Mouse (Mus musculus) hindbrain, embryonic 13.5 days (tissue): ENCODE data around the gene Slc51b. TPM values are rescaled to one million over a fixed set of nuclear protein-coding genes. Genes with fewer than 3 reads are reported as not detected.
A peak's percentile ranks its signal among the peaks of the same experiment; 100 is the strongest.

Experiments
- ATAC-seq: fragments of 200-750 bp; cut with Nextera tagmentation; 2 replicates; pipeline ENCODE4 v1.8.0; 2017; ENCODE audit warnings: moderate TSS enrichment; ENCODE audit not compliant: low FRiP score
- H3K27ac ChIP-seq: fragments of 300-500 bp; sonication (generic); 2 replicates; pipeline ENCODE4 v1.5.1; 2015; ENCODE audit warnings: inconsistent platforms, mild to moderate bottlenecking, moderate library complexity
- H3K27me3 ChIP-seq: fragments of 300-500 bp; sonication (generic); 2 replicates; pipeline ENCODE4 v1.6.1; 2015; ENCODE audit warnings: mild to moderate bottlenecking, inconsistent platforms
- H3K36me3 ChIP-seq: fragments of 300-500 bp; sonication (generic); 2 replicates; pipeline ENCODE4 v1.6.1; 2015; ENCODE audit warnings: mild to moderate bottlenecking, inconsistent platforms
- H3K4me1 ChIP-seq: fragments of 300-500 bp; sonication (generic); replicated peaks from 2 replicates; pipeline ENCODE4 v1.6.1; 2015; ENCODE audit warnings: inconsistent platforms
- H3K4me2 ChIP-seq: fragments of 300-500 bp; sonication (generic); 2 replicates; pipeline ENCODE4 v1.6.1; 2015; ENCODE audit warnings: inconsistent platforms, mild to moderate bottlenecking, moderate library complexity
- H3K4me3 ChIP-seq: fragments of 300-500 bp; sonication (generic); 2 replicates; pipeline ENCODE4 v1.5.1; 2015; ENCODE audit warnings: mild to moderate bottlenecking, inconsistent platforms
- H3K9ac ChIP-seq: fragments of 300-500 bp; sonication (generic); 2 replicates; pipeline ENCODE4 v1.6.1; 2015; ENCODE audit warnings: mild to moderate bottlenecking, inconsistent platforms
- H3K9me3 ChIP-seq: fragments of 300-500 bp; sonication (generic); 2 replicates; pipeline ENCODE4 v1.6.1; 2016; ENCODE audit warnings: inconsistent platforms
- WGBS: fragments of 180-500 bp; shearing (Covaris S2); methylation state at CpG from one replicate; pipeline ENCODE4 v1.1.7; 2015; 5-methylcytosine and 5-hydroxymethylcytosine counted together
- polyA plus RNA-seq: library from polyadenylated mRNA; unstranded; fragments of >200 nt; fragmentation: Nextera tagmentation; extraction: Ambion mirVana; gene quantifications from 2 replicates; pipeline ENCODE4 v1.2.1, GENCODE M21; 2015

Slc51b gene
- polyA plus RNA-seq, 1 experiment from 2014 or later: not detected

GRCm38 (mm10) chr9:65405184-65405449 lies 17.6 kb downstream of the Slc51b start:
- H3K4me1 ChIP-seq: 0 out of 2 replicates have a peak, but pooled peaks cover 3% of the 10 kb centered on the region
- no peaks in the 10 kb centered on the region for H3K36me3 ChIP-seq
- no peak overlapping the region for H3K27ac ChIP-seq
- no peaks in the 10 kb centered on the region for H3K9me3 ChIP-seq
- 86% methylated on average over 2 of the region's 2 CpGs for WGBS
- no peak overlapping the region for H3K4me3 ChIP-seq
- no peaks in the 10 kb centered on the region for H3K27me3 ChIP-seq
- H3K4me2 ChIP-seq: no peak overlapping the region
- no peak overlapping the region for H3K9ac ChIP-seq
- no peak for ATAC-seq

DNA sequence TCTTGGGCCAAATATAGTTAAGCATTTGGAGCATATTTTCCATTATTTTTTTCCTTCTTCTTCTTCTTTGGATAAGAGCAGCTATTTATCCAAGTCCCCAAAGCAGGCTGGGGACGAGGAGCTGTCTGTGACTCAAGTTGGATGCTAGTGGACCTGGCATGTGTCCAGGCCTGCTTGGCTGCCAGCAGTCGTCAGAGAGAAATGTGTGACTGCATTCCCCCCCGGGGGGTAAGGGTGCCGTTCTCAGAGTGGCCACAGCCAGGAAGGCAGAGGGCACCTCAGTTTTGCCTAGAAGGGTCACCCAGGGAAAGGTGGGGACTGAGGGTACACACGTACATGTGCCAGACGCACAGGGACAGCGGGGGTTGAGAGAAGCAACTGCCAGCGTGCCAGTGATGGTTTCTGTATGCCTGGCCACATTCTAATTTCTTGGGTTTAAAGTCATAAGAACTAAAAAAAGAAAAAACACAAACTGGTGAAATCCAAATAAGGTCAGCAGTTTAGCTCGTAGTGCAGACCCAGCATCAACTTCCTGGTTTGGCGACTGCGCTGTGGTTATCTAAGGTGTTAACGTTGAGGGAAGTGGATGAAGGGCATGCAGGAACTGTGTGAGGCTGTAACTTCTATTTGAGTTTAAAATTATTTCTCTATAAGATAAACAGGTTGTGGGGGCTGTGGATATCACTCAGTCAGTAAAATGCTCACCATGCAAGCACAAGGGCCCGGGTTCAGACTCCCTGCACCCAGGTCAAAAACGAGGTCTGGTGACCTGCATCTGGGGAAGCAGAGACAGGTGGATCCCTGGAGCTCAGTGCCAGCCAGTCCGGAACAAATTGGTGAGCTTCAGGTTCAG lies 18.2 kb downstream of the Slc51b start:
- H3K36me3 ChIP-seq: no peaks in the 10 kb centered on the region
- no peak overlapping the region for H3K27ac ChIP-seq
- no peak for ATAC-seq
- H3K4me1 ChIP-seq: 0 out of 2 replicates have a peak, but pooled peaks cover 3% of the 10 kb centered on the region
- no peaks in the 10 kb centered on the region for H3K9me3 ChIP-seq
- no peak overlapping the region for H3K9ac ChIP-seq
- H3K4me2 ChIP-seq: no peak overlapping the region
- WGBS: 77% methylated on average over 15 of the region's 15 CpGs
- H3K27me3 ChIP-seq: 0 out of 2 replicates have a peak, but pooled peaks cover 4% of the 10 kb centered on the region
- no peak overlapping the region for H3K4me3 ChIP-seq

GRCm38 (mm10) chr9:65399934-65400333 lies 22.8 kb downstream of the Slc51b start:
- Histone ChIP-seq H3K4me1 (peaks cover 14% of the 10 kb centered on the region), H3K9me3 (no peaks in the 10 kb centered on the region), H3K36me3 (no peaks in the 10 kb centered on the region), H3K27ac (no peak overlapping the region), H3K27me3 (0 out of 2 replicates have a peak, but pooled peaks cover 9% of the 10 kb centered on the region), H3K9ac (no peak overlapping the region), H3K4me2 (no peak overlapping the region), H3K4me3 (no peak overlapping the region)
- ATAC-seq: no peak
- WGBS: 91% methylated on average over 6 of the region's 6 CpGs

DNA sequence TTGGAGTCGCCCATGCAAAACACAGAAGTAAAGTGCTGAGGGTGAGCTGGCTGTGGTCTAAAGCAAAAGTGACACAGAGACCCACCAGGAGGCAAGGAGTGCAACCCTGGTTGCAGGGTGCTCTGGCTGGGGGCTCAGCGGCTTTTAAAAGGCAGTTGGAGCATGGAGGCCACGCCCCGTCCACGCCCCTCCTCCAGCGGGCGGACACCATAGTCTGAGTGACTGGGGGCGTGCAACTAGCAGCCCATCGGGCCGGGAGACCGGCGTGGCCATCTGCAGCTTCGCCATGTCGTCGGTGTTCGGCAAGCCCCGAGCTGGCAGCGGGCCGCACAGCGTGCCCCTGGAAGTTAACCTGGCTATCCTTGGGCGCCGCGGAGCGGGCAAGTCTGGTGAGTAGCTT lies 24.5 kb downstream of the Slc51b start, which contains the start of gene Rasl12:
Gene Rasl12, plus strand, starts transcription at position 228 of the 400 bp plus-strand sequence.
- whole genome bisulfite sequencing: under 1% methylated on average over 24 of the region's 24 CpGs
- peaks cover 11% of the 10 kb centered on the region for H3K4me1 ChIP-seq
- ATAC-seq: peak; percentile 65
- H3K27me3 ChIP-seq: peaks cover 20% of the 10 kb centered on the region
- peak within 1 kb of the TSS; percentile 66 for H3K4me2 ChIP-seq
- H3K9ac ChIP-seq: peak within 1 kb of the TSS; percentile 66
- H3K4me3 ChIP-seq: peak within 1 kb of the TSS; percentile 45
- no peak within 1 kb of the TSS for H3K27ac ChIP-seq
- no peaks in the 10 kb centered on the region for H3K36me3 ChIP-seq
- no peaks in the 10 kb centered on the region for H3K9me3 ChIP-seq

DNA sequence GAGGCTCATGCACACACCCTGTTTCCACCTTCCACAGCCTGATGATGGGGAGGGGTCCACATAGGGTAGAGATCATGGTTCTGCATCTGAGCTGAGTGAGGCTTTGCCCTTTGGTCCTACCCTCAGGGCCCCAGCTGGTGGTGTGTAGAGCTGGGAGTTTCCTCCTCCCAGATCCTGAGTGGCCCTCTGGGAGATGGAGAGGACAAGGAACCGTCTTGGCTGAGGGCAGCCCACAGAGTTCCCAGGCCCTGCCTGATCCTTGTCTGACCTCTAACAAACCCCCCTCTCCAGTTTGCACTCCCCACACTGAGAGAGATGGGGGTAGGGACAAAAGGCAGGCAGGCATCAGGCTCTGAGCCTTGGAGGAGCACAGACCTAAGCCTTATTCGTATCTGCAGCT lies 28.4 kb downstream of the Slc51b start:
- Histone ChIP-seq H3K9ac (no peak overlapping the region), H3K36me3 (no peaks in the 10 kb centered on the region), H3K4me3 (no peak overlapping the region), H3K9me3 (no peaks in the 10 kb centered on the region), H3K4me1 (peaks cover 18% of the 10 kb centered on the region), H3K27me3 (peaks cover 52% of the 10 kb centered on the region), H3K4me2 (no peak overlapping the region), H3K27ac (no peak overlapping the region)
- ATAC-seq: no peak
- 49% methylated on average over 2 of the region's 2 CpGs for WGBS

- Histone ChIP-seq H3K9ac (no peak overlapping the region), H3K36me3 (no peaks in the 10 kb centered on the region), H3K27ac (no peak overlapping the region), H3K4me1 (peaks cover 15% of the 10 kb centered on the region), H3K27me3 (peaks cover 57% of the 10 kb centered on the region), H3K4me2 (no peak overlapping the region), H3K9me3 (no peaks in the 10 kb centered on the region), H3K4me3 (no peak overlapping the region)
- WGBS: 51% methylated on average over 2 of the region's 2 CpGs
- ATAC-seq: no peak
Observed at GRCm38 (mm10) chr9:65393606-65394005, 29.1 kb downstream of the Slc51b start.

DNA sequence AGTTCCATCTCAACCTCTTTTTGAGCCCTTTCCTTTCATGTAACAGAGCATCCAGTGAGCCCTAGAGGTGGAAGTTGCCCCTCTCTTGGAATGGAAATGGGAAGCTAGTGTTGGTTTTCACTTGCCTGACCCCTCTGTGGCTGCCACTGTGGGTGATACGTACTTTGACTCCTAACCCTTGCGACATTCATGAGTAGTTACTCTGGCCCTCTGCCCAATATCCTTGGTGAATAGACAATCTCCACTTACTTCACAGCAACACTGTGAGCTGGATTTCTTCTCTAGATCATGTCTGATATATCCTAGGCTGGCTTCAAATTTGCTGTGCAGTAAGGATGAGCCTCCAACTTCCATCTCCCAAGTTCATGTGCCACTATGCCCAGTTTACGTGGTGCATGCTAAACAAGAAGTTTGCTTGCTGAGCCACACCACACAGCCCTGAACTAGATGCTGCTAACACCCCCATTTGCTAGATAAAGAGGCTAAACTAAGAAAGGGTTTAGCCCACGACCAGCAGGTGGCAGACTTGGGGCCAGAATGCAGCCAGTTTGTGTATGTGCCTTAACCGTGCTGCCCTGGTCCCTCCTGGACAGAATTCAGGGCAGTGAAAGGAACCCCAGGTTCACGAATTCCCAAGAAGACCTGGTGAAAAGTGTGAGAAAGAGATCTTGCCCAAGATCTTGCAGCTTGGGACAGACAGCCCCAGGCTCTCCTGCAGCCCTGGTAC lies 30.0 kb downstream of the Slc51b start:
- H3K4me2 ChIP-seq: no peak overlapping the region
- peaks cover 7% of the 10 kb centered on the region for H3K4me1 ChIP-seq
- 27% methylated on average over 6 of the region's 6 CpGs for WGBS
- no peak overlapping the region for H3K4me3 ChIP-seq
- no peaks in the 10 kb centered on the region for H3K36me3 ChIP-seq
- H3K27me3 ChIP-seq: peaks cover 60% of the 10 kb centered on the region
- ATAC-seq: no peak
- H3K9me3 ChIP-seq: no peaks in the 10 kb centered on the region
- no peak overlapping the region for H3K9ac ChIP-seq
- H3K27ac ChIP-seq: no peak overlapping the region

DNA sequence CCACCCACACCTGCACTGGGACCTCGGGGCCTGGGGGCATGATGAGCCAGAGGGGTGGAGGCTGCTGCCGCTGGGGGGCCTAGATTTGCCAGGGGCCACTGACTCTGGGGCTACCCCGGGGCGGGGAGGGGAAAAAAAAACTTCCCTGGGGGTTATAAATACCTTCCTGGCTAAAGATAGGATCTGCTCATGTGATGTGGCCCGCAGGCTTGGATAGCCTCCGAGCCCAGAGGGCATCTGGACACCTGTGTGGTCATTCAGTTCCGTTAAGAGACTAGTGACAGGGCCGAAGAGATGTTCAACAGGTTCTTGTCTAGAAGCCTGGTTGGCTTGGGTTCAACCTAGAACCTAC lies 31.2 kb downstream of the Slc51b start, which contains the start of gene Kbtbd13:
Gene Kbtbd13, minus strand, starts transcription at position 40 of the 352 bp plus-strand sequence.
- Histone ChIP-seq H3K4me1 (peaks cover 10% of the 10 kb centered on the region), H3K27me3 (peaks cover 60% of the 10 kb centered on the region), H3K27ac (no peak within 1 kb of the TSS), H3K9me3 (no peaks in the 10 kb centered on the region), H3K9ac (peak within 1 kb of the TSS; percentile 9), H3K4me3 (peak within 1 kb of the TSS; percentile 46), H3K36me3 (no peaks in the 10 kb centered on the region), H3K4me2 (peak within 1 kb of the TSS; percentile 49)
- WGBS: 61% methylated on average over 8 of the region's 8 CpGs
- no peak for ATAC-seq

GRCm38 (mm10) chr9:65390752-65391612 lies 31.8 kb downstream of the Slc51b start:
- Histone ChIP-seq H3K27me3 (peaks cover 60% of the 10 kb centered on the region), H3K9ac (peak overlapping the region; percentile 9), H3K27ac (no peak overlapping the region), H3K36me3 (no peaks in the 10 kb centered on the region), H3K4me1 (peaks cover 15% of the 10 kb centered on the region), H3K4me2 (peak overlapping the region; percentile 49), H3K9me3 (no peaks in the 10 kb centered on the region), H3K4me3 (peak overlapping the region; percentile 46)
- 18% methylated on average over 93 of the region's 96 CpGs for WGBS
- ATAC-seq: no peak; the same call in none of the 2 replicates

DNA sequence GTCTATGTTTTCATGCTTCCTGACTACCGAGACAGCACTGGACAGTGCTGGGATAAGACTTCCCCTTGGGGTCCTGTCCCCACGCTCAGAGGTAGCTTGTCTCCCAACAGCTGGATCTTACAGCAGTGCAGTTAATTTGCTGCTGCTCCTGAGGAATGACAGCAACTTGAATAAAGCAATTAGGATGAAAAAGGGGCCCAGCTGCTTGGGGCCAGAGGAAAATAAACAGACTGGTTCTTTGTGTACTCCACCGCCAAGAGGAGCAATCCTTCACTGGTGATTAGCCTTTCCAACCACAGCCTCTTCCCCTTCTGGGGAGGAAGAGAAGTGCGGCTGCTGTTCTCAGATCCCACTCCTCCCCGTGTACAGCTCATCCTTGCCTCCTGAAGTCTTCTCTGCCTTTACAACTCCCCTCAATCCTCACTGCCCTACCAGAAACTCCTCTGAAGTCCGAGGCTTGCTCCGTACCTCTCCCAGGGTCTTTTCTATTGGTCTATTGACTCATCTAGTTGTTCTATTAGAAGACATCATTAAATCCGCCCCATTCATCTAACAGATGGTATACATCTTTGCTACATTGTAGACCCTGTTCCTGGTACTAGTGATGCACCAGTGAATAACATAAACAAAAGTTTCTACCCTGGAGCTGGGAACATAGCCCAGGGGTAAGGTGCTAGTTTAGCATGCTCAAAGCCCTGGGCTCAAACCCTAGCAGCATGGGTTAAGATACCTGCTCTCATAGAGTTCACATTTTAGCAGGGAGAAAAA lies 36.2 kb downstream of the Slc51b start:
- WGBS: 34% methylated on average over 8 of the region's 8 CpGs
- Histone ChIP-seq H3K9ac (no peak overlapping the region), H3K36me3 (no peaks in the 10 kb centered on the region), H3K27ac (no peak overlapping the region), H3K4me2 (no peak overlapping the region), H3K27me3 (peaks cover 33% of the 10 kb centered on the region), H3K4me3 (no peak overlapping the region), H3K4me1 (peaks cover 15% of the 10 kb centered on the region), H3K9me3 (no peaks in the 10 kb centered on the region)
- no peak for ATAC-seq

DNA sequence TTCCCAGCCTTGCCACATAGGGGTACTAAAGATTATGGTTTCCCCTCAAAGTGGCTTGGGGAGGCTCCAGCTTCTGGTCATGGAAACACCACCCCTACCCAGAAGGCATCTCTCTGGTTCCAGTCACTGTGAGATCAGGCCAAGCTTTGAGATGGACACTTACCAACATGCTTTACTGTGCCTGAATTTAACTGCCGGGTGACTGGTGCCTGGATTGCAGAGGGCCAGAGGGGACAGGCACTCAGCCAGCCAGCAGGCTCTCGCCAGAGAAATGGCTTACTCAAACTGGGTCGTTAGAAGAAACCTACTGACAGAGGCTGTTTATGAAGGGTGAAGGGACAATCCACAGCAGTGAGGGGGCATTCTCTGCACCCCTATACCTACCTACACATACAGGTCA lies 38.5 kb downstream of the Slc51b start:
- 72% methylated on average over 3 of the region's 3 CpGs for WGBS
- H3K4me1 ChIP-seq: peaks cover 8% of the 10 kb centered on the region
- peaks cover 10% of the 10 kb centered on the region for H3K27me3 ChIP-seq
- no peaks in the 10 kb centered on the region for H3K9me3 ChIP-seq
- no peak overlapping the region for H3K27ac ChIP-seq
- ATAC-seq: no peak
- H3K9ac ChIP-seq: no peak overlapping the region
- no peak overlapping the region for H3K4me2 ChIP-seq
- peaks cover 3% of the 10 kb centered on the region; the same call in 1 of the 2 replicates for H3K36me3 ChIP-seq
- no peak overlapping the region for H3K4me3 ChIP-seq
